Mouse (Mus musculus): ENCODE results near the gene Dlgap4. TPM values are rescaled to one million over a fixed set of nuclear protein-coding genes. Genes with fewer than 3 reads are reported as not detected.

Dlgap4 gene
- total and polyA plus RNA-seq, 3 experiments: 15.7 to 113 (median 54.8) TPM

DNA sequence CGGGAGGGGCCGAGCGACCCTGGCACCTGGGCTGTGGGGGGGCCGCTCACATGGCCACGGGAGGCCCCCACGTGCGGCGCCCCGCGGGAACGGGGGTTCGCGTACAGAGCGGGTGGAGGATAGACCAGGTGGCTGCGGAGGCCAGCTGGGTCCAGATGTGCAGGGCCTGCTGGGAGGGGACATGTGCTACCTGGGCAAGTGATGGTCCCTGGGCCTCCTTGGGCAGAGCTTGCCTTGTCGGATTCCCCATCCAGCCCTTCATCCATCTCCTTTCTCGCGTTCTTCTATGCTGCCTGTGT is 702 bp downstream of the Dlgap4 start:
- ATAC-seq (ENCODE audit: extremely low read depth, insufficient number of reproducible peaks, low FRiP score, poor library complexity, severe bottlenecking) (no peak), DNase-seq (ENCODE audit: low spot score) (no peak)
- peaks cover 15% of the 10 kb centered on the region for H3K9me3 ChIP-seq (replicated peaks)
- H3K27me3 ChIP-seq (ENCODE audit: insufficient read depth, low read length): peaks cover 19% of the 10 kb centered on the region; the same call in 1 of the 2 replicates
- TF ChIP-seq POLR2AphosphoS5 (IDR thresholded peaks at IDR 0.05; ENCODE audit: insufficient replicate concordance, low read depth, low read length) (no peak), CTCF (IDR thresholded peaks at IDR 0.05; ENCODE audit: low read depth, low read length) (no peak), TAL1 (conservative IDR thresholded peaks at IDR 0.05; ENCODE audit: low read depth, low read length) (no peak)
- H3K4me3 ChIP-seq (ENCODE audit: low read depth, low read length): no peak overlapping the region
- H3K4me1 ChIP-seq (ENCODE audit: insufficient read depth, low read depth, low read length): no peaks in the 10 kb centered on the region
- no peaks in the 10 kb centered on the region for H3K36me3 ChIP-seq (replicated peaks)

DNA sequence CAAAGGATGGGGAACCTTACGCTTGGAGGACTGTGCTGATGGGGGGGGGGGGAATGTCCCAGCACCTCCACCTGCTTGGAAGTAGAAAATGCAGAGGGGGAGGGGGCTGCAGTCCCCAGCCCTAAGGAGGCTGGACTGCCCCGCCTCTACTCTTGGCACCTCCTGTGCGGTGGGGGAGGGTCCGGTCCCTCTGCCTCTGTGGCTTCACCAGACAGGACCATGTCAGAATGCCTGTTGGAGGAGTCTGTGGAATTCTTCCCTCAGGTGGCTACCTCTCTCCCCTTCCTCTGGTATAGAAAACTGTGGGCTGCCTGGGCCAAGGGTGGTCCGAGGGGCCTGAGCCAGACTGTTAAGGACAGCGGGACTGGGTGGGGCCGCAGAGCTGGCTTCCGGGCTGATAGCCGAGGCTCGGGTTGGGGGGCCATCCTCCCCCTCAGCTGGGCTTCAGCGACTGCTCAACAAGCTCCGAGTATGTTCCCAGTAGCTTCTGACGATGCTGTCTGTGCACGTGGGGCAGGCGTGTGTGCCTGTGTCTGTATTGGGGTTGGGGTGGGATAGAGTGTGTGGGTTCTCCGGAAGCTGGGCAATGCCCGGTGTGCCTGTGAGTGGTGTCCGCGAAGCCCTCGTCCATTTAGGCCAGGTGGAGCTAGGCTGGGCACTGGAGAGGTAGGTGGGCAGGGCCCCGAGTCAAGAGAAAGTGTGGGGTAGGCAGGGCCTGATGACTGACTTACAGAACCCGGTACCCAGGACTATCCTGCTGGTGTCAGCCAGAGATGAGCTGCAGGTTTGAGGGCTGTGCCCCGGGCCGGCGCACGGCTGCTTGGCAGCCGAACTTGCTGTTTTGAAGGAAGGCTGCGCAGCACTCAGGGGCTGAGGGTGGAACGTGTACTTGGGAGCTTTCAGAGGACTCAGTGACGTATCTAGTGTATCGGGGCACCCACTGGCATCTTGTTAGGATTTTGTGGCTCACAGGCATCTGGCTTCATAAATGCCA is 1.5 kb downstream of the Dlgap4 start:
- no peak for TF ChIP-seq TAL1 (conservative IDR thresholded peaks at IDR 0.05; ENCODE audit: low read depth, low read length)
- TF ChIP-seq POLR2AphosphoS5 (IDR thresholded peaks at IDR 0.05; ENCODE audit: insufficient replicate concordance, low read depth, low read length): no peak
- no peak for TF ChIP-seq GATA2 (IDR thresholded peaks at IDR 0.05; ENCODE audit: borderline replicate concordance, low read depth, low read length)
- TF ChIP-seq GATA1 (IDR thresholded peaks at IDR 0.05; ENCODE audit: borderline replicate concordance, low read length): no peak
- no peak for TF ChIP-seq CTCF (IDR thresholded peaks at IDR 0.05; ENCODE audit: low read depth, low read length)
- no peaks in the 10 kb centered on the region for H3K36me3 ChIP-seq (replicated peaks)
- peaks cover 19% of the 10 kb centered on the region; the same call in 1 of the 2 replicates for H3K27me3 ChIP-seq (ENCODE audit: insufficient read depth, low read length)
- H3K4me1 ChIP-seq (ENCODE audit: insufficient read depth, low read depth, low read length): no peaks in the 10 kb centered on the region
- H3K4me3 ChIP-seq (ENCODE audit: low read depth, low read length): no peak overlapping the region
- no peak for DNase-seq (ENCODE audit: low spot score)
- H3K9me3 ChIP-seq (replicated peaks): peaks cover 15% of the 10 kb centered on the region
- no peak for ATAC-seq (ENCODE audit: extremely low read depth, insufficient number of reproducible peaks, low FRiP score, poor library complexity, severe bottlenecking)

GRCm38 (mm10) chr2:156616513-156616912 is 3.0 kb downstream of the Dlgap4 start:
- no peak for DNase-seq (ENCODE audit: low spot score)
- Histone ChIP-seq H3K9me3 (replicated peaks) (peaks cover 15% of the 10 kb centered on the region), H3K27me3 (ENCODE audit: insufficient read depth, low read length) (peaks cover 16% of the 10 kb centered on the region; the same call in 1 of the 2 replicates), H3K36me3 (replicated peaks) (no peaks in the 10 kb centered on the region), H3K4me3 (ENCODE audit: low read depth, low read length) (no peak overlapping the region), H3K4me1 (ENCODE audit: insufficient read depth, low read depth, low read length) (no peaks in the 10 kb centered on the region)
- ATAC-seq (ENCODE audit: extremely low read depth, insufficient number of reproducible peaks, low FRiP score, poor library complexity, severe bottlenecking): no peak
- no peak for TF ChIP-seq CTCF (IDR thresholded peaks at IDR 0.05; ENCODE audit: low read depth, low read length)
- no peak for TF ChIP-seq GATA2 (IDR thresholded peaks at IDR 0.05; ENCODE audit: borderline replicate concordance, low read depth, low read length)
- TF ChIP-seq TAL1 (conservative IDR thresholded peaks at IDR 0.05; ENCODE audit: low read depth, low read length): no peak
- TF ChIP-seq GATA1 (IDR thresholded peaks at IDR 0.05; ENCODE audit: borderline replicate concordance, low read length): no peak
- TF ChIP-seq POLR2AphosphoS5 (IDR thresholded peaks at IDR 0.05; ENCODE audit: insufficient replicate concordance, low read depth, low read length): no peak

GRCm38 (mm10) chr2:156617536-156617935 is 4.0 kb downstream of the Dlgap4 start:
- Histone ChIP-seq H3K27me3 (ENCODE audit: insufficient read depth, low read length) (peaks cover 20% of the 10 kb centered on the region; the same call in 1 of the 2 replicates), H3K4me1 (ENCODE audit: insufficient read depth, low read depth, low read length) (no peaks in the 10 kb centered on the region), H3K36me3 (replicated peaks) (no peaks in the 10 kb centered on the region), H3K9me3 (replicated peaks) (peaks cover 15% of the 10 kb centered on the region), H3K4me3 (ENCODE audit: low read depth, low read length) (no peak overlapping the region)
- DNase-seq (ENCODE audit: low spot score): no peak
- ATAC-seq (ENCODE audit: extremely low read depth, insufficient number of reproducible peaks, low FRiP score, poor library complexity, severe bottlenecking): no peak
- no peak for TF ChIP-seq GATA2 (IDR thresholded peaks at IDR 0.05; ENCODE audit: borderline replicate concordance, low read depth, low read length)
- TF ChIP-seq POLR2AphosphoS5 (IDR thresholded peaks at IDR 0.05; ENCODE audit: insufficient replicate concordance, low read depth, low read length): no peak
- no peak for TF ChIP-seq GATA1 (IDR thresholded peaks at IDR 0.05; ENCODE audit: borderline replicate concordance, low read length)
- TF ChIP-seq CTCF (IDR thresholded peaks at IDR 0.05; ENCODE audit: low read depth, low read length): no peak
- TF ChIP-seq TAL1 (conservative IDR thresholded peaks at IDR 0.05; ENCODE audit: low read depth, low read length): no peak

- Histone ChIP-seq H3K4me1 (ENCODE audit: insufficient read depth, low read depth, low read length) (no peaks in the 10 kb centered on the region), H3K9me3 (replicated peaks) (no peaks in the 10 kb centered on the region), H3K27me3 (ENCODE audit: insufficient read depth, low read length) (peaks cover 5% of the 10 kb centered on the region; the same call in 1 of the 2 replicates), H3K36me3 (replicated peaks) (no peaks in the 10 kb centered on the region), H3K4me3 (ENCODE audit: low read depth, low read length) (no peak overlapping the region)
- ATAC-seq (ENCODE audit: extremely low read depth, insufficient number of reproducible peaks, low FRiP score, poor library complexity, severe bottlenecking) (no peak), DNase-seq (ENCODE audit: low spot score) (no peak)
- TF ChIP-seq POLR2AphosphoS5 (IDR thresholded peaks at IDR 0.05; ENCODE audit: insufficient replicate concordance, low read depth, low read length): no peak
- TF ChIP-seq CTCF (IDR thresholded peaks at IDR 0.05; ENCODE audit: low read depth, low read length): no peak
- TF ChIP-seq TAL1 (conservative IDR thresholded peaks at IDR 0.05; ENCODE audit: low read depth, low read length): no peak
- TF ChIP-seq GATA2 (IDR thresholded peaks at IDR 0.05; ENCODE audit: borderline replicate concordance, low read depth, low read length): no peak
- TF ChIP-seq GATA1 (IDR thresholded peaks at IDR 0.05; ENCODE audit: borderline replicate concordance, low read length): no peak
These were observed 7.4 kb downstream of the Dlgap4 start for GRCm38 (mm10) chr2:156620874-156621273.

DNA sequence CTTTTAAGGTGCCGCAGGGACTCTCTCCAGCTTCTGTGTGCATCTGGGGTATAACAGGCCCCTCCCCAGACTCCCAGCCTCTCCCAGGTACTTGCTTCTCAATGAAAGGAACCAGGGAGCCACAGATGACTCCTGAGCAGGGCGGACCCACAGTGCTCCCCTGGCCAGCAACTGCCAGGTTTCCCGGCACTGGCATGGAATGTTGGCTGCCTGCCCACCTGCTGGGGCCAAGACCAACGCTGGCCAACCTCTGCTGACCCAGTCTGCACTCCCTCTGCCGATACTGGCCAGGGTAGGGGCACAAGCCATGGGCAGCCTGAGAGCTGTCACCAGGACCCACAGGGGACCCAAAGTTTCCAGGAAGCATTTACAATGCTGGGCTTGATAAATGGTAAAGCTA is 7.9 kb downstream of the Dlgap4 start:
- Histone ChIP-seq H3K9me3 (replicated peaks) (no peaks in the 10 kb centered on the region), H3K36me3 (replicated peaks) (no peaks in the 10 kb centered on the region), H3K4me3 (ENCODE audit: low read depth, low read length) (no peak overlapping the region), H3K4me1 (ENCODE audit: insufficient read depth, low read depth, low read length) (no peaks in the 10 kb centered on the region), H3K27me3 (ENCODE audit: insufficient read depth, low read length) (peaks cover 5% of the 10 kb centered on the region; the same call in 1 of the 2 replicates)
- DNase-seq (ENCODE audit: low spot score): no peak
- TF ChIP-seq TAL1 (conservative IDR thresholded peaks at IDR 0.05; ENCODE audit: low read depth, low read length) (no peak), GATA1 (IDR thresholded peaks at IDR 0.05; ENCODE audit: borderline replicate concordance, low read length) (no peak), GATA2 (IDR thresholded peaks at IDR 0.05; ENCODE audit: borderline replicate concordance, low read depth, low read length) (no peak)
- ATAC-seq (ENCODE audit: extremely low read depth, insufficient number of reproducible peaks, low FRiP score, poor library complexity, severe bottlenecking): no peak

Measured in G1E (cell line).